Mouse (Mus musculus): Measurements from ENCODE around the gene Ppt1. TPM values are rescaled to one million over a fixed set of nuclear protein-coding genes. Genes with fewer than 3 reads are reported as not detected.

Ppt1 gene
- total and polyA plus RNA-seq, 2 experiments from 2014 or later, result 44.2 to 81.3 TPM

DNA sequence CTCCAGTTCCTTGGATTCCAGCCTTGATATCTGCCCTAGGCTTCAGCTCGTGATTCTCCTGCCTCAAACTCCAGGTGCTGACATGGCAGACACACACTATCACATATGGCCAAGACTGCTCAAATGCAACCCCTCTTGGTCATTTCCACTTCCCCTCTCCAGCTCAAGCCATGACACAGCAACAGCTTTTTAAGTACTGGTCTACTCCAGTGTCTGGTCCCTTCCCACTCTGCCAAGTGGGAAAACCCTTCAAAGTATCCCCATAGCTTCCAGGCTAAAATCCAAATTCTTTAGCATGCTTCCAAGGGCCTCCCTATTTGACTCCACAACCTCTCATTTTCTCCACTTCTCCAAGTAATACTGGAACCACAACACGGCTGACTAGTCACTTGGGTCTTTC is 48.0 kb downstream of the Ppt1 start:
- Histone ChIP-seq H3K27ac (ENCODE audit: low read depth, low read length) (no peak overlapping the region), H3K36me3 (ENCODE audit: insufficient read depth, low read length) (no peaks in the 10 kb centered on the region), H3K27me3 (ENCODE audit: insufficient read depth, low read length) (no peaks in the 10 kb centered on the region), H3K4me2 (ENCODE audit: low read depth, low read length, poor library complexity, severe bottlenecking) (peak overlapping the region; percentile 64), H3K9ac (replicated peaks; ENCODE audit: low read length, poor library complexity, severe bottlenecking) (peak overlapping the region; percentile 5), H3K4me3 (ENCODE audit: low read depth, low read length) (no peak overlapping the region), H3K9me3 (ENCODE audit: low read length) (no peaks in the 10 kb centered on the region), H3K4me1 (ENCODE audit: insufficient read depth, low read length) (peaks cover 7% of the 10 kb centered on the region; the same call in 1 of the 2 replicates)
- ATAC-seq (ENCODE audit: low FRiP score), result no peak
- WGBS, result 62% methylated on average over 2 of the region's 2 CpGs
- TF ChIP-seq CTCF (IDR thresholded peaks at IDR 0.05), result no peak
- DNase-seq (ENCODE audit: low spot score), result no peak

DNA sequence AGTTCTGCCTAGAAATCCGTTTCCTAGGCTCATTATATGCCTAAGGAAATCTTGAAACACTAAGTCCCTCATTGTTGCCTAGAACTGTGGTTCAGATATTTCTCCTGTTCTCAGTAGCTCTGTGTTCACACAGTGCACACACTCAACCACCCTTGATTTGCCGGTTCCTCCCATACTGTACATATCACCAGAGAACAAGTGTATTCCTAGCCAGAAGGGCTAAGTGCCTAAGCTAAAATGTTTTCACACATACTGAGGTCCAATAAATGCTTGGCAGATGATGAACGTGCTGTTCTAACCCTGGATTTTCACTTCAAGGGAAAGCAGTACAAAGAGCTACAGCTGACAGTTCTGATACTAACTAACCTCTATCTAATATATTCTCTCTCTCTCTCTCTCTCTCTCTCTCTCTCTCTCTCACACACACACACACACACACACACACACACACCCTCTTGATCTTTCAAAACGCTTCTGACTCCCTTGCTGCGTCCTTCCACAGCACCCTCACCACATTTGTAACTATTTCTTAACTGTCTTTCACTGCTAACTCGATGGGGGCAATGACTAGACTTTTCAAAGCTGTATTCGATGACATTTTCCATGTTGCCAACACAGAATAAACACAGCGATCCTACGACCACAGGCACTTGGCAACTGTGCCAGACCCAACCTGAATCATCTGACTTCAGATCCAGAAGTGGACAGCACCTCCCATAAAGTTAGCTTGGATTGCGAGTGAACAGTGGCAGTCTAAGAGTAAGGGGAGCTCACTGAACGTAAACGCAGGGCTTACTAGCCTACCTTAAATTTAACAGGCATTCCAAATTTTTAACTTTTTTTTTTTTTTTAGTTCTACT is 48.7 kb downstream of the Ppt1 start:
- H3K27ac ChIP-seq (ENCODE audit: low read depth, low read length), result no peak overlapping the region
- H3K9ac ChIP-seq (replicated peaks; ENCODE audit: low read length, poor library complexity, severe bottlenecking), result peak overlapping the region; percentile 70

DNA sequence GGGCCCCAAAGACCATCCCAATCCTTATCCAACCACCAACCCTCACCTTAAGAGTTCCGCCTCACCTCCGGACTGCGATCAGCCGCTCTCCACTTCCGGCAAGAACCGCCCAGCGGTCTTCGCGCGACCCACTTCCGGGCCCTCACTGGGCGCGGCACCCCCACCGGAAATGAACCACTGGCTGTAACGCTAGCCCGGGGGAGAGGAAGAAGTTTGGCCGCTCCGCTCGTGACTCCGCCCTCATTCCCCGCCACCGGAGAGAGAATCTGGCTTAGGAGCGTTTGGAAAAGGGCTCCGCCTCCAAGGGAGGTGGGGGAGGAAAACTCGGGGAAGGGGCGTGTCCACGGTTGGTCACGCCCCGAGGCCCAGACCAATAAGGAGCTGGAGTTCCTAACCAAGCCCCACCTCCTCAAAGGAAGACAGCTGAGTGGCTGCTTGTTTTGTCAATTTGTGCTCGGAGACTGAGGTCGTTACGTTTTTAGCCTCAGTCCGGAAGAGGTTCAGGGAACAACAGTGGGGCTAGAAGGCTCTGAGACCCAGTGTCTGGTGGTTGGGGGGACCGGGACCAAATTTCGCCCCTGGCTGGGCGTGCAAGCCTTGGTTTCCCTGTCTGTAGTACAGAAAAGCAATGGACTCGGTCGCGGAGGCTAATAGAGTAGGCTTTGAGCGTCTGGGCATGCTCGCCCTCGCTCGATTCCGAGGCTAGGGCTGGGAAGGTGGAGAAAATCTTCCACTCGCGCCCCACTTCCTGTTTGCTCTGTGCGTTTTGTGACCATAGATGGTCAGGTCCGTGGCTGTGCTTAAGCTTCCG is 49.9 kb downstream of the Ppt1 start, which contains the start of gene Cap1:
TSS of gene Cap1 (minus strand) at position 289 of the 811 bp plus-strand sequence.
- H3K36me3 ChIP-seq (ENCODE audit: insufficient read depth, low read length), result no peaks in the 10 kb centered on the region
- H3K9ac ChIP-seq (replicated peaks; ENCODE audit: low read length, poor library complexity, severe bottlenecking), result peak within 1 kb of the TSS; percentile 70
- peaks cover 7% of the 10 kb centered on the region; the same call in 1 of the 2 replicates for H3K4me1 ChIP-seq (ENCODE audit: insufficient read depth, low read length)
- DNase-seq (ENCODE audit: low spot score) (peak; percentile 100), ATAC-seq (ENCODE audit: low FRiP score) (peak; percentile 95)
- H3K9me3 ChIP-seq (ENCODE audit: low read length), result no peaks in the 10 kb centered on the region
- peak within 1 kb of the TSS; percentile 72 for H3K4me3 ChIP-seq (ENCODE audit: low read depth, low read length)
- TF ChIP-seq CTCF (IDR thresholded peaks at IDR 0.05), result no peak
- no peaks in the 10 kb centered on the region for H3K27me3 ChIP-seq (ENCODE audit: insufficient read depth, low read length)
- under 1% methylated on average over 49 of the region's 49 CpGs for WGBS
- H3K4me2 ChIP-seq (ENCODE audit: low read depth, low read length, poor library complexity, severe bottlenecking), result peak within 1 kb of the TSS; percentile 64
- H3K27ac ChIP-seq (ENCODE audit: low read depth, low read length), result peak within 1 kb of the TSS; percentile 98

More for the DNA sequence above, 48.7 kb downstream of the Ppt1 start:
- no peak for TF ChIP-seq CTCF (IDR thresholded peaks at IDR 0.05)
- whole genome bisulfite sequencing, result 48% methylated on average over 12 of the region's 12 CpGs
- Histone ChIP-seq H3K36me3 (ENCODE audit: insufficient read depth, low read length) (no peaks in the 10 kb centered on the region), H3K4me3 (ENCODE audit: low read depth, low read length) (peak overlapping the region; percentile 72), H3K4me1 (ENCODE audit: insufficient read depth, low read length) (peaks cover 7% of the 10 kb centered on the region; the same call in 1 of the 2 replicates), H3K27me3 (ENCODE audit: insufficient read depth, low read length) (no peaks in the 10 kb centered on the region), H3K4me2 (ENCODE audit: low read depth, low read length, poor library complexity, severe bottlenecking) (peak overlapping the region; percentile 64), H3K9me3 (ENCODE audit: low read length) (no peaks in the 10 kb centered on the region)
- ATAC-seq (ENCODE audit: low FRiP score) (no peak), DNase-seq (ENCODE audit: low spot score) (no peak)

DNA sequence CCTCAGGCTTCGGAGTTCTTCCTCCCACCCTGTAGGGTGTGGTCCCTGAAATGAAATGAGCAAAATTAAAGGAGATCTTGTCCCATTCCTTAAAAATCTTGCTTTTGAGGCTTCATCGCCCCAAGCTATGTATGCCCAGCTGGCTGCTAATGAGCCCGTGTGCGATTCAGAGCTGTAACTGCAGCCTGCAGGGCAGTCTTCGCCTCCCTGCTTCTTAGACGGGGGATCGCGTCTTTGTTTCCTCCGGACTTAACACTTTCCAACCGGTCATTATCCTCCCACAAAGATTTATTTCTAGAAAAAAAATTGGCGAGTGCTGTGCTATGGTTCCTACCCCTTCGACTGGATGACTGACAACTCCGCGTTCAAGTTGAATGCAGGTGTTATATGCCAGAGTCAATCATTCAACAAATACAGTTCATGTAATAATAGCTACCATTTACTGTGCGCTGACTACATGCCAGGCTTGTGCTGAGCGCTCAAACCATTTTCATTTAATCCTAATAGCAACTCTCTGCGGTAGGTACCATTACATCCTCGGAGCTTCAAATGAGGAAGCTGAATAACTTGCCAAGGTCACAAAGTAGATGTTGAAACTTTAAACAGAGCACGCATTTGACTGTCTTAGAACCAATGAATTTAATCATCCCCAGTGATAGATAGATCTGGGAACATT is 50.7 kb downstream of the Ppt1 start:
- Histone ChIP-seq H3K36me3 (ENCODE audit: insufficient read depth, low read length) (no peaks in the 10 kb centered on the region), H3K4me2 (ENCODE audit: low read depth, low read length, poor library complexity, severe bottlenecking) (peak overlapping the region; percentile 61), H3K9me3 (ENCODE audit: low read length) (no peaks in the 10 kb centered on the region), H3K27me3 (ENCODE audit: insufficient read depth, low read length) (no peaks in the 10 kb centered on the region), H3K4me3 (ENCODE audit: low read depth, low read length) (peak overlapping the region; percentile 72), H3K27ac (ENCODE audit: low read depth, low read length) (peak overlapping the region; percentile 98), H3K9ac (replicated peaks; ENCODE audit: low read length, poor library complexity, severe bottlenecking) (peak overlapping the region; percentile 70), H3K4me1 (ENCODE audit: insufficient read depth, low read length) (peaks cover 7% of the 10 kb centered on the region; the same call in 1 of the 2 replicates)
- DNase-seq (ENCODE audit: low spot score), result peak; percentile 59
- no peak for TF ChIP-seq CTCF (IDR thresholded peaks at IDR 0.05)
- WGBS, result 2% methylated on average over 19 of the region's 19 CpGs
- ATAC-seq (ENCODE audit: low FRiP score), result peak; percentile 0; the same call in 1 of the 2 replicates

DNA sequence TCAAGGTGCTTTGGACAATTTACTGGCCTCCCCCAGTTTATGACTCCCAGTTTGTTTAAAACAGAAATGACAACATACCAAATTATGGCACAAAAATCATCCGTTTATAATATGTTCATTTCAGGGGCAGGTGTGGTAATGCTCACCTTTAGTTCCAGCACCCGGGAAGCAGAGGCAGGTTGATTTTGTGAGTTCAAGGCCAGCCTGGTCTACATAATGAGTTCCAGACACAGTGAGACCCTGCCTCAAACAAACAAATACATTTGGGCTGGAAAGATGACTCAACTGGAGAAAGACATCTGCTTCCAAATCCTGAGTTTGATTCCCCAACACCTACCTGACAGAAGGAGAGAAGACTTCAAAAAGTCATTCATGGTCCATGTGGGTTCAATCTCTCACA is 51.3 kb downstream of the Ppt1 start:
- Histone ChIP-seq H3K4me3 (ENCODE audit: low read depth, low read length) (no peak overlapping the region), H3K27me3 (ENCODE audit: insufficient read depth, low read length) (no peaks in the 10 kb centered on the region), H3K9me3 (ENCODE audit: low read length) (no peaks in the 10 kb centered on the region), H3K4me1 (ENCODE audit: insufficient read depth, low read length) (peaks cover 7% of the 10 kb centered on the region; the same call in 1 of the 2 replicates), H3K9ac (replicated peaks; ENCODE audit: low read length, poor library complexity, severe bottlenecking) (no peak overlapping the region), H3K4me2 (ENCODE audit: low read depth, low read length, poor library complexity, severe bottlenecking) (peak overlapping the region; percentile 61), H3K27ac (ENCODE audit: low read depth, low read length) (peak overlapping the region; percentile 98), H3K36me3 (ENCODE audit: insufficient read depth, low read length) (no peaks in the 10 kb centered on the region)
- DNase-seq (ENCODE audit: low spot score) (no peak), ATAC-seq (ENCODE audit: low FRiP score) (no peak)
- WGBS, result 79% methylated on average over 2 of the region's 2 CpGs
- no peak for TF ChIP-seq CTCF (IDR thresholded peaks at IDR 0.05)

All from midbrain, postnatal 0 days (tissue).